Mouse (Mus musculus) liver, embryonic 13.5 days (tissue): ENCODE data around the gene Gm1113. TPM values are rescaled to one million over a fixed set of nuclear protein-coding genes. Genes with fewer than 3 reads are reported as not detected.

ENCODE experiments used
- ATAC-seq: fragments of 200-750 bp; cut with Nextera tagmentation; 2 replicates; pipeline ENCODE4 v1.8.0; 2017; ENCODE audit warnings: low read depth, mild to moderate bottlenecking, moderate number of reproducible peaks, moderate library complexity
- DNase-seq: peaks from one replicate; pipeline ENCODE4 v3.0.0; 2022
- H3K27ac ChIP-seq: fragments of 300-500 bp; sonication (generic); 2 replicates; pipeline ENCODE4 v1.5.1; 2015; ENCODE audit warnings: moderate library complexity, mild to moderate bottlenecking, inconsistent platforms
- H3K27me3 ChIP-seq: fragments of 300-500 bp; sonication (generic); 2 replicates; pipeline ENCODE4 v1.6.1; 2015; ENCODE audit warnings: mild to moderate bottlenecking, inconsistent platforms
- H3K36me3 ChIP-seq: fragments of 300-500 bp; sonication (generic); 2 replicates; pipeline ENCODE4 v1.6.1; 2015; ENCODE audit warnings: mild to moderate bottlenecking, inconsistent platforms
- H3K4me1 ChIP-seq: fragments of 300-500 bp; sonication (generic); replicated peaks from 2 replicates; pipeline ENCODE4 v1.6.1; 2015; ENCODE audit warnings: inconsistent platforms
- H3K4me2 ChIP-seq: fragments of 300-500 bp; sonication (generic); 2 replicates; pipeline ENCODE4 v1.6.1; 2015; ENCODE audit warnings: inconsistent platforms, mild to moderate bottlenecking, moderate library complexity
- H3K4me3 ChIP-seq: fragments of 300-500 bp; sonication (generic); replicated peaks from 2 replicates; pipeline ENCODE4 v1.5.1; 2015; ENCODE audit warnings: mild to moderate bottlenecking, inconsistent platforms
- H3K9ac ChIP-seq: fragments of 300-500 bp; sonication (generic); 2 replicates; pipeline ENCODE4 v1.6.1; 2015; ENCODE audit warnings: mild to moderate bottlenecking, inconsistent platforms
- H3K9me3 ChIP-seq: fragments of 300-500 bp; sonication (generic); replicated peaks from 2 replicates; pipeline ENCODE4 v1.6.1; 2016; ENCODE audit warnings: inconsistent platforms
- WGBS: fragments of 180-500 bp; shearing (Covaris S2); methylation state at CpG from one replicate; pipeline ENCODE4 v1.1.7; 2015; ENCODE audit not compliant: insufficient replicate concordance; 5-methylcytosine and 5-hydroxymethylcytosine counted together
- polyA plus RNA-seq: library from polyadenylated mRNA; unstranded; fragments of >200 nt; fragmentation: Nextera tagmentation; extraction: Ambion mirVana; gene quantifications from 2 replicates; pipeline ENCODE4 v1.2.1, GENCODE M21; 2015

The Gm1113 gene
- polyA plus RNA-seq, 1 experiment from 2014 or later, result not detected

DNA sequence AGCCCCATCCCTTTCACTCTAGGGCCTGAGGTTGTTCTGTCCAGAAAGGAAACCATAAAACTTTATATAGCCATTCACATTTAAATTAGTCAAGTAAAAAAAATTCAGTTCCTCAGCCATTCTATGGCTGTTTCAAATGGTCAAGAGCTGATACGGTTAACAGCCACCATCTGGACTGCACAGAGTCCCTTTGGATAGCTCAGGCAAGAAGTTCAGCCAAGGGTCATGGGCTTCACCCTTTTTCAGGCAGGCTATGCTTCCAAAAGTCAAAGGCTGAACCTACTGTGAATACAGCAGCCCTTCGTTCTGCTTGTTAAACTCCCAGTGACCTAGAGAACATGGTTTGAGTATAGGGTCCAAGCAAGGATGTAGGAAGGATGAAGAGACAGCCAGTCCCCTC is 26.6 kb upstream of the Gm1113 start:
- WGBS, result 68% methylated on average over 2 of the region's 2 CpGs
- Histone ChIP-seq H3K4me3 (no peak overlapping the region), H3K27me3 (no peaks in the 10 kb centered on the region), H3K9ac (no peak overlapping the region), H3K27ac (no peak overlapping the region), H3K4me2 (no peak overlapping the region), H3K36me3 (no peaks in the 10 kb centered on the region), H3K9me3 (no peaks in the 10 kb centered on the region), H3K4me1 (peaks cover 8% of the 10 kb centered on the region; the same call in 1 of the 2 replicates)
- DNase-seq (no peak), ATAC-seq (no peak)

- no peak overlapping the region for H3K9ac ChIP-seq
- no peak overlapping the region for H3K4me2 ChIP-seq
Observed at GRCm38 (mm10) chr9:35543099-35543860, 25.2 kb upstream of the Gm1113 start.

GRCm38 (mm10) chr9:35541941-35542340 is 23.9 kb upstream of the Gm1113 start:
- H3K9me3 ChIP-seq, result no peaks in the 10 kb centered on the region
- H3K4me3 ChIP-seq, result no peak overlapping the region
- H3K9ac ChIP-seq, result no peak overlapping the region
- no peaks in the 10 kb centered on the region for H3K36me3 ChIP-seq
- no peak for DNase-seq
- H3K4me1 ChIP-seq, result peaks cover 16% of the 10 kb centered on the region; the same call in 1 of the 2 replicates
- no peaks in the 10 kb centered on the region for H3K27me3 ChIP-seq
- no peak overlapping the region for H3K27ac ChIP-seq
- 41% methylated on average over 6 of the region's 6 CpGs for WGBS
- no peak overlapping the region for H3K4me2 ChIP-seq
- ATAC-seq, result no peak

More at GRCm38 (mm10) chr9:35543099-35543860, 25.2 kb upstream of the Gm1113 start:
- Histone ChIP-seq H3K4me3 (no peak overlapping the region), H3K9me3 (no peaks in the 10 kb centered on the region), H3K27me3 (no peaks in the 10 kb centered on the region), H3K36me3 (no peaks in the 10 kb centered on the region), H3K4me1 (peaks cover 12% of the 10 kb centered on the region; the same call in 1 of the 2 replicates), H3K27ac (no peak overlapping the region)
- DNase-seq, result no peak
- WGBS, result 67% methylated on average over 14 of the region's 14 CpGs
- no peak for ATAC-seq

GRCm38 (mm10) chr9:35541488-35541887 is 23.4 kb upstream of the Gm1113 start:
- Histone ChIP-seq H3K9me3 (no peaks in the 10 kb centered on the region), H3K4me3 (no peak overlapping the region), H3K4me1 (peaks cover 11% of the 10 kb centered on the region; the same call in 1 of the 2 replicates), H3K27ac (no peak overlapping the region), H3K4me2 (no peak overlapping the region), H3K27me3 (no peaks in the 10 kb centered on the region), H3K36me3 (no peaks in the 10 kb centered on the region), H3K9ac (no peak overlapping the region)
- DNase-seq (peak; percentile 55), ATAC-seq (peak; percentile 48; the same call in 1 of the 2 replicates)
- 7% methylated on average over 6 of the region's 6 CpGs for WGBS

GRCm38 (mm10) chr9:35541024-35541423 is 23.0 kb upstream of the Gm1113 start:
- Histone ChIP-seq H3K4me1 (peaks cover 9% of the 10 kb centered on the region; the same call in 1 of the 2 replicates), H3K36me3 (no peaks in the 10 kb centered on the region), H3K27me3 (no peaks in the 10 kb centered on the region), H3K9me3 (no peaks in the 10 kb centered on the region), H3K9ac (no peak overlapping the region), H3K27ac (no peak overlapping the region), H3K4me2 (no peak overlapping the region), H3K4me3 (no peak overlapping the region)
- ATAC-seq, result no peak
- no peak for DNase-seq
- WGBS, result 69% methylated on average over 5 of the region's 5 CpGs

DNA sequence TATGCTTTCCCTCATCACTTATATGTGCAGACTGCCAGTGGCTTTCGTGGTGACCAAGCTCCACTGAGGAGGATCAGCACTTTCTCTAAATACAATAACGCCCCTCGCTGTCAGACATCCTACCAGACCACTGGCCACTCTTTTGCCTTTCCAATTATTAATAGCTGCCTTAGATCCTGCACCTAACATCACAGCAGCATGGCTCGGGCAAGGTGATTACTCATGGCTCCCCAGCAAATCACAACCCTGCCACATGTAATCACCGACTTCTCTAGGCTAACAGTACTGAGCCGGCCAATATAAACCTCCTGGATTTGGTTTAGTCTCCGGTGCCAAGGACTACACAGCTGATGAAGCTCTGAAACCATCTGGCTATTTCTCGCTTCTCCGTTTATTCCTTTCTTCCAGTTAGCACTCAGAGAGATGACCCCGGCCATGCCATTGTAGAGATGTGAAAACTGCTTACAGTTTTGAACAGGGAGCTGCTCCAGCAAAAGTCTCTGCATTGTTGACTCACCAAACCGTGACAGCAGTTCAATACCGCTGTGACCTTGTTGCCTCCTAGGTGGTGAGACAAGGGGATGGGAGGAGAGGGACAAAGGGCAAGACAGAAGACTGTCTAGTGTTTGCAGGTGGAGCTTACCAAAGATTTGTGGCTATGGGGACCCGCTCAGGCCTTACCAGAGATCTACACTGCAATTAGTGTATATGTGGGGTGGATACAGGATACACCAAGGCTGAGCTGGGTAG is 21.1 kb upstream of the Gm1113 start:
- Histone ChIP-seq H3K27ac (no peak overlapping the region), H3K4me1 (peaks cover 12% of the 10 kb centered on the region; the same call in 1 of the 2 replicates), H3K9ac (no peak overlapping the region), H3K36me3 (no peaks in the 10 kb centered on the region), H3K4me2 (no peak overlapping the region), H3K27me3 (no peaks in the 10 kb centered on the region), H3K9me3 (no peaks in the 10 kb centered on the region), H3K4me3 (no peak overlapping the region)
- 69% methylated on average over 13 of the region's 13 CpGs for WGBS
- DNase-seq (no peak), ATAC-seq (no peak)

- Histone ChIP-seq H3K4me2 (no peak overlapping the region), H3K9me3 (no peaks in the 10 kb centered on the region), H3K36me3 (no peaks in the 10 kb centered on the region), H3K4me1 (peaks cover 12% of the 10 kb centered on the region; the same call in 1 of the 2 replicates), H3K4me3 (no peak overlapping the region), H3K27ac (no peak overlapping the region), H3K9ac (no peak overlapping the region), H3K27me3 (no peaks in the 10 kb centered on the region)
- ATAC-seq (peak; percentile 58), DNase-seq (no peak)
- 34% methylated on average over 4 of the region's 4 CpGs for WGBS
Observed at GRCm38 (mm10) chr9:35535876-35536275, 17.8 kb upstream of the Gm1113 start.

GRCm38 (mm10) chr9:35535110-35535509 is 17.0 kb upstream of the Gm1113 start:
- Histone ChIP-seq H3K9me3 (no peaks in the 10 kb centered on the region), H3K4me2 (no peak overlapping the region), H3K4me1 (peaks cover 12% of the 10 kb centered on the region; the same call in 1 of the 2 replicates), H3K27me3 (no peaks in the 10 kb centered on the region), H3K9ac (no peak overlapping the region), H3K36me3 (no peaks in the 10 kb centered on the region), H3K4me3 (no peak overlapping the region), H3K27ac (no peak overlapping the region)
- ATAC-seq, result peak; percentile 70
- WGBS, result 6% methylated on average over 2 of the region's 2 CpGs
- DNase-seq, result peak; percentile 17

GRCm38 (mm10) chr9:35533266-35533665 is 15.2 kb upstream of the Gm1113 start:
- ATAC-seq, result no peak

GRCm38 (mm10) chr9:35529796-35530195 is 11.7 kb upstream of the Gm1113 start:
- Histone ChIP-seq H3K9ac (no peak overlapping the region), H3K27ac (no peak overlapping the region), H3K4me2 (no peak overlapping the region), H3K27me3 (no peaks in the 10 kb centered on the region), H3K9me3 (no peaks in the 10 kb centered on the region), H3K36me3 (no peaks in the 10 kb centered on the region), H3K4me3 (no peak overlapping the region), H3K4me1 (no peaks in the 10 kb centered on the region)
- no peak for DNase-seq
- no peak for ATAC-seq
- 12% methylated on average over 1 of the region's 1 CpGs for WGBS

More at GRCm38 (mm10) chr9:35533266-35533665, 15.2 kb upstream of the Gm1113 start:
- Histone ChIP-seq H3K36me3 (no peaks in the 10 kb centered on the region), H3K4me2 (no peak overlapping the region), H3K9ac (no peak overlapping the region), H3K4me3 (no peak overlapping the region), H3K4me1 (peaks cover 7% of the 10 kb centered on the region; the same call in 1 of the 2 replicates), H3K9me3 (no peaks in the 10 kb centered on the region), H3K27ac (no peak overlapping the region), H3K27me3 (no peaks in the 10 kb centered on the region)
- no peak for DNase-seq
- 63% methylated on average over 9 of the region's 9 CpGs for WGBS

GRCm38 (mm10) chr9:35529141-35529540 is 11.1 kb upstream of the Gm1113 start:
- no peak overlapping the region for H3K4me2 ChIP-seq
- H3K27ac ChIP-seq, result no peak overlapping the region
- 44% methylated on average over 3 of the region's 3 CpGs for WGBS
- ATAC-seq, result no peak
- no peaks in the 10 kb centered on the region for H3K4me1 ChIP-seq
- no peak overlapping the region for H3K4me3 ChIP-seq
- no peaks in the 10 kb centered on the region for H3K36me3 ChIP-seq
- H3K9me3 ChIP-seq, result no peaks in the 10 kb centered on the region
- no peaks in the 10 kb centered on the region for H3K27me3 ChIP-seq
- DNase-seq, result no peak
- H3K9ac ChIP-seq, result no peak overlapping the region
